Mouse (Mus musculus): ENCODE data around the gene Fxyd7. TPM values are rescaled to one million over a fixed set of nuclear protein-coding genes. Genes with fewer than 3 reads are reported as not detected.
A peak's percentile ranks its signal among the peaks of the same experiment; 100 is the strongest.

The Fxyd7 gene
- polyA plus RNA-seq, 1 experiment from 2014 or later = 108 TPM

DNA sequence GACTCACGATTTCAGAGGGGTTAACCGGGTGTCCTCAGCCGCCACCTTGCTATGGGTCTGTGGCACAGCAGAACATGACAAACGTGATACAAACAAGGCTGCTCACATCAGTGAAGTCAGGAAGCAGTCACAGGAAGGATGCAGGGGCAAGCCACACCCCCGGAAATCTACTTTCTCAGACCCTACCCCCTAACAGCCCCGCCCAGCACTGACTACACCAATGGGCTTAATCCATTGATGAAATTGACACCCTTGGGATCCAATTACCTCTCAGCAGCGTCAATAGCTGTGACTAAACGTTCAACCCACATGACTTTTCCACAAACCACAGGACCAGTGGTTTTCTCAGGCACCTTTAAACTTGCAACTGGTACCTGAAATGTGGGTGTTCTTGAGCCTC lies 22.7 kb downstream of the Fxyd7 start:
- H3K9ac ChIP-seq = no peak overlapping the region
- WGBS = 78% methylated on average over 8 of the region's 8 CpGs
- no peak for ATAC-seq (ENCODE audit: low FRiP score)

GRCm38 (mm10) chr7:31017104-31017901 lies 34.0 kb downstream of the Fxyd7 start:
- WGBS = 65% methylated on average over 10 of the region's 10 CpGs

More for the DNA sequence above, 22.7 kb downstream of the Fxyd7 start:
- Histone ChIP-seq H3K36me3 (no peaks in the 10 kb centered on the region), H3K27me3 (no peaks in the 10 kb centered on the region), H3K4me1 (replicated peaks) (no peaks in the 10 kb centered on the region), H3K27ac (no peak overlapping the region), H3K4me3 (no peak overlapping the region), H3K9me3 (no peaks in the 10 kb centered on the region), H3K4me2 (no peak overlapping the region)

GRCm38 (mm10) chr7:31012971-31013370 lies 38.3 kb downstream of the Fxyd7 start:
- H3K27ac ChIP-seq = no peak overlapping the region
- H3K4me1 ChIP-seq (replicated peaks) = peaks cover 12% of the 10 kb centered on the region
- H3K27me3 ChIP-seq = no peaks in the 10 kb centered on the region
- ATAC-seq (ENCODE audit: low FRiP score) = no peak
- no peak overlapping the region for H3K4me2 ChIP-seq
- H3K36me3 ChIP-seq = no peaks in the 10 kb centered on the region
- 81% methylated on average over 5 of the region's 5 CpGs for WGBS
- H3K4me3 ChIP-seq = no peak overlapping the region
- H3K9me3 ChIP-seq = no peaks in the 10 kb centered on the region
- H3K9ac ChIP-seq = no peak overlapping the region

More at GRCm38 (mm10) chr7:31017104-31017901, 34.0 kb downstream of the Fxyd7 start:
- ATAC-seq (ENCODE audit: low FRiP score) = 0 out of 2 replicates have a peak, but pooled peaks have one; percentile 13
- H3K9me3 ChIP-seq = no peaks in the 10 kb centered on the region
- no peak overlapping the region for H3K4me2 ChIP-seq
- H3K4me3 ChIP-seq = no peak overlapping the region
- peaks cover 12% of the 10 kb centered on the region for H3K4me1 ChIP-seq (replicated peaks)
- H3K36me3 ChIP-seq = no peaks in the 10 kb centered on the region
- H3K27me3 ChIP-seq = no peaks in the 10 kb centered on the region
- no peak overlapping the region for H3K27ac ChIP-seq
- H3K9ac ChIP-seq = no peak overlapping the region

- 61% methylated on average over 3 of the region's 3 CpGs for WGBS
- ATAC-seq (ENCODE audit: low FRiP score) = no peak
- no peaks in the 10 kb centered on the region for H3K4me1 ChIP-seq (replicated peaks)
- H3K27ac ChIP-seq = no peak overlapping the region
- no peak overlapping the region for H3K4me2 ChIP-seq
- H3K4me3 ChIP-seq = no peak overlapping the region
- no peaks in the 10 kb centered on the region for H3K9me3 ChIP-seq
- H3K9ac ChIP-seq = no peak overlapping the region
- H3K36me3 ChIP-seq = no peaks in the 10 kb centered on the region
- no peaks in the 10 kb centered on the region for H3K27me3 ChIP-seq
Observed at GRCm38 (mm10) chr7:31008889-31009288, 42.4 kb downstream of the Fxyd7 start.

GRCm38 (mm10) chr7:31008175-31008574 lies 43.1 kb downstream of the Fxyd7 start:
- Histone ChIP-seq H3K4me1 (replicated peaks) (no peaks in the 10 kb centered on the region), H3K9me3 (no peaks in the 10 kb centered on the region), H3K27ac (no peak overlapping the region), H3K9ac (no peak overlapping the region), H3K4me2 (no peak overlapping the region), H3K36me3 (no peaks in the 10 kb centered on the region), H3K27me3 (no peaks in the 10 kb centered on the region), H3K4me3 (no peak overlapping the region)
- ATAC-seq (ENCODE audit: low FRiP score) = no peak
- WGBS = 83% methylated on average over 1 of the region's 1 CpGs

DNA sequence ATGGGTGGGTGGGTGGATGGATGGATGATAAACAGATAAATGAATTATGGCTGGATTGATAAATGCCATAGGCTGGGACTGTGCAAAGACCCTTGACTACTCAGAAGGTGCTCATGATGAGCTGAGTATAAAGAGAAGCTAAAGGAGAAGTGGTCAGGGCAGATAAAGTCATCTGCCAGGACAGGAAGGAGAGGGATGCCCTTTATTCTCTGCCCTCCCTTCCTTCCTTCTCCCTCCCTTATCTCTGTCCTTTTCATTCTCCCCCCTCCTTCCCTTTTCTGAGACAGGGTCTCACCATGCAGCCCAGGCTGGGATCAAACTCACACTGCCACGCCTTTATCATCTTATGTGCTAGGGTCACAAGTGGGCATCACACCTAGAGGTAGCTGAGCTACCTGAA lies 43.5 kb downstream of the Fxyd7 start:
- Histone ChIP-seq H3K4me1 (replicated peaks) (no peaks in the 10 kb centered on the region), H3K36me3 (no peaks in the 10 kb centered on the region), H3K4me2 (no peak overlapping the region), H3K27ac (no peak overlapping the region), H3K9me3 (no peaks in the 10 kb centered on the region), H3K4me3 (no peak overlapping the region), H3K27me3 (no peaks in the 10 kb centered on the region), H3K9ac (no peak overlapping the region)
- no peak for ATAC-seq (ENCODE audit: low FRiP score)
- WGBS = 100% methylated on average over 1 of the region's 1 CpGs

DNA sequence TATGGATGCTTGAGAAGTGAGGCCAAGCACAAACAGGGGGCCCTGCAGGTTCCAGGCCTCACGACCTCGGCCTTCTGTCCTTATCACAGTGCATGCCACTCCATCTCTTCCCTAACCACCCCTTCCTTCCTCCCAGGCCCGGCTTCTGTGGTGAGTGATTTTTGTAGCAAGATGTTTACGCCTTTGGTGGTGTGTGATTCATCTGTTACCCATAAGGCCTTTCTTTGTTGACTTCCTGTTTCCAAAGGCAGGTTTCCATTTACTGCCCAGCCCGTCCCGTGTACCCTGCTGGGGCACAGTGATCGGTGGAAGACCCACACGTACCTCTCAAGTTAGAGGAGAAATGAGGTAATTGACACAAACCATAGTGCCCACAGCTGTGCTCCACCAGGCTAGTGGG lies 48.6 kb downstream of the Fxyd7 start:
- no peak overlapping the region for H3K9ac ChIP-seq
- H3K9me3 ChIP-seq = no peaks in the 10 kb centered on the region
- no peaks in the 10 kb centered on the region for H3K27me3 ChIP-seq
- peaks cover 7% of the 10 kb centered on the region; the same call in 1 of the 2 replicates for H3K4me1 ChIP-seq (replicated peaks)
- no peak overlapping the region for H3K4me2 ChIP-seq
- ATAC-seq (ENCODE audit: low FRiP score) = no peak
- no peaks in the 10 kb centered on the region for H3K36me3 ChIP-seq
- WGBS = 83% methylated on average over 8 of the region's 8 CpGs
- H3K27ac ChIP-seq = no peak overlapping the region
- H3K4me3 ChIP-seq = no peak overlapping the region

- Histone ChIP-seq H3K4me1 (replicated peaks) (peaks cover 7% of the 10 kb centered on the region; the same call in 1 of the 2 replicates), H3K27ac (no peak overlapping the region), H3K36me3 (no peaks in the 10 kb centered on the region), H3K27me3 (no peaks in the 10 kb centered on the region), H3K4me3 (no peak overlapping the region), H3K9ac (no peak overlapping the region), H3K9me3 (no peaks in the 10 kb centered on the region), H3K4me2 (no peak overlapping the region)
- 50% methylated on average over 7 of the region's 7 CpGs for WGBS
- no peak for ATAC-seq (ENCODE audit: low FRiP score)
Observed at GRCm38 (mm10) chr7:31000505-31001020, 50.7 kb downstream of the Fxyd7 start.

- H3K9ac ChIP-seq = no peak overlapping the region
- no peak for ATAC-seq (ENCODE audit: low FRiP score)
- H3K9me3 ChIP-seq = no peaks in the 10 kb centered on the region
- H3K27me3 ChIP-seq = no peaks in the 10 kb centered on the region
- no peak overlapping the region for H3K4me2 ChIP-seq
- H3K36me3 ChIP-seq = no peaks in the 10 kb centered on the region
- peaks cover 7% of the 10 kb centered on the region; the same call in 1 of the 2 replicates for H3K4me1 ChIP-seq (replicated peaks)
- no peak overlapping the region for H3K27ac ChIP-seq
- WGBS = 97% methylated on average over 2 of the region's 2 CpGs
- no peak overlapping the region for H3K4me3 ChIP-seq
Observed at GRCm38 (mm10) chr7:30996491-30996890, 54.8 kb downstream of the Fxyd7 start.

GRCm38 (mm10) chr7:30993986-30994385 lies 57.3 kb downstream of the Fxyd7 start:
- Histone ChIP-seq H3K27me3 (no peaks in the 10 kb centered on the region; the same call in 1 of the 2 replicates), H3K36me3 (no peaks in the 10 kb centered on the region), H3K9me3 (no peaks in the 10 kb centered on the region), H3K27ac (no peak overlapping the region), H3K4me2 (no peak overlapping the region), H3K4me3 (no peak overlapping the region), H3K9ac (no peak overlapping the region), H3K4me1 (replicated peaks) (no peaks in the 10 kb centered on the region)
- 86% methylated on average over 5 of the region's 5 CpGs for WGBS
- no peak for ATAC-seq (ENCODE audit: low FRiP score)
